Mouse (Mus musculus) myocyte (in vitro differentiated cells): ENCODE data around the gene Acly. TPM values are rescaled to one million over a fixed set of nuclear protein-coding genes. Genes with fewer than 3 reads are reported as not detected.

Source experiments
- H3K27me3 ChIP-seq: one replicate; pipeline ENCODE4 v1.6.1; 2011; ENCODE audit not compliant: control insufficient read depth, insufficient read depth, insufficient read length
- H3K36me3 ChIP-seq: one replicate; pipeline ENCODE4 v1.6.1; 2011; ENCODE audit not compliant: control insufficient read depth, insufficient read depth
- H3K4me2 ChIP-seq: one replicate; pipeline ENCODE4 v1.6.1; 2011; ENCODE audit warnings: low read depth, control low read depth
- H3K4me3 ChIP-seq: one replicate; pipeline ENCODE4 v1.5.1; 2011; ENCODE audit warnings: mild to moderate bottlenecking, control low read depth, moderate library complexity
- H3K79me2 ChIP-seq: one replicate; pipeline ENCODE4 v1.6.1; 2011; ENCODE audit not compliant: control insufficient read depth, insufficient read depth
- H3ac ChIP-seq: one replicate; pipeline ENCODE4 v1.6.1; 2011; ENCODE audit not compliant: control insufficient read depth, insufficient read length
- CEBPB ChIP-seq: IDR thresholded peaks from 2 replicates; pipeline ENCODE4 v1.6.1; 2011; ENCODE audit warnings: mild to moderate bottlenecking, moderate library complexity; ENCODE audit not compliant: poor library complexity, insufficient read depth, severe bottlenecking
- E2F4 ChIP-seq: IDR thresholded peaks from one replicate; pipeline ENCODE4 v1.6.1; 2011; ENCODE audit warnings: mild to moderate bottlenecking, control low read depth, moderate library complexity; ENCODE audit not compliant: insufficient read depth
- MAX ChIP-seq: IDR thresholded peaks from one replicate; pipeline ENCODE4 v1.6.1; 2011; ENCODE audit warnings: low read depth, mild to moderate bottlenecking, control low read depth
- MYOD1 ChIP-seq, 3 experiments: IDR thresholded peaks; one replicate each; pipeline ENCODE4 v1.6.1; 2011; ENCODE audit warnings: control low read depth in 2 of 3, low read depth in 2 of 3, mild to moderate bottlenecking in 2 of 3, moderate library complexity in 1 of 3; ENCODE audit not compliant: insufficient read length in 2 of 3, control insufficient read depth in 1 of 3
- MYOG ChIP-seq, 3 experiments: IDR thresholded peaks; one replicate each; pipeline ENCODE4 v1.6.1; 2011; ENCODE audit warnings: control low read depth in 2 of 3, low read depth in 2 of 3, mild to moderate bottlenecking in 2 of 3; ENCODE audit not compliant: insufficient read length in 2 of 3, control insufficient read depth in 1 of 3, insufficient read depth in 1 of 3
- POLR2A ChIP-seq: IDR thresholded peaks from one replicate; pipeline ENCODE4 v1.6.1; 2011; ENCODE audit warnings: low read depth, mild to moderate bottlenecking, control low read depth, moderate library complexity; ENCODE audit not compliant: insufficient read length
- POLR2AphosphoS2 ChIP-seq: IDR thresholded peaks from one replicate; pipeline ENCODE4 v1.6.1; 2011; ENCODE audit warnings: low read depth, control low read depth; ENCODE audit not compliant: insufficient read length
- REST ChIP-seq: IDR thresholded peaks from one replicate; pipeline ENCODE4 v1.6.1; 2011; ENCODE audit warnings: mild to moderate bottlenecking, control low read depth, moderate library complexity; ENCODE audit not compliant: insufficient read depth, insufficient read length
- SRF ChIP-seq: IDR thresholded peaks from one replicate; pipeline ENCODE4 v1.6.1; 2011; ENCODE audit warnings: low read depth; ENCODE audit not compliant: control insufficient read depth, insufficient read length
- TCF12 ChIP-seq: IDR thresholded peaks from one replicate; pipeline ENCODE4 v1.6.1; 2011; ENCODE audit warnings: mild to moderate bottlenecking, control low read depth; ENCODE audit not compliant: poor library complexity, insufficient read depth, severe bottlenecking
- TCF3 ChIP-seq: IDR thresholded peaks from one replicate; pipeline ENCODE4 v1.6.1; 2011; ENCODE audit warnings: low read depth, control low read depth; ENCODE audit not compliant: insufficient read length
- USF1 ChIP-seq: IDR thresholded peaks from one replicate; pipeline ENCODE4 v1.6.1; 2011; ENCODE audit warnings: low read depth, mild to moderate bottlenecking, control low read depth, moderate library complexity
- polyA plus RNA-seq: library from polyadenylated mRNA; unstranded; fragments of >200 nt; fragmentation: generic; extraction: Trizol; gene quantifications from one replicate; pipeline ENCODE4 v1.2.1, GENCODE M21; 2012; ENCODE audit warnings: missing spikeins

Acly gene
- polyA plus RNA-seq, 1 experiment: 95.5 TPM

GRCm38 (mm10) chr11:100533871-100534270, 6.1 kb upstream of the Acly start:
- no peak overlapping the region for H3K4me3 ChIP-seq
- no peak overlapping the region for H3K4me2 ChIP-seq
- no peaks in the 10 kb centered on the region for H3K79me2 ChIP-seq
- TF ChIP-seq MYOG (IDR thresholded peaks at IDR 0.05; ENCODE audit: control insufficient read depth in 1 of 3, insufficient read depth in 1 of 3, insufficient read length in 2 of 3, low read depth in 2 of 3): no peak
- TF ChIP-seq MYOD1 (IDR thresholded peaks at IDR 0.05; ENCODE audit: control insufficient read depth in 1 of 3, insufficient read length in 2 of 3, low read depth in 2 of 3): no peak
- TF ChIP-seq USF1: no peak
- no peak for TF ChIP-seq MAX
- no peak for TF ChIP-seq TCF12
- no peak for TF ChIP-seq SRF
- TF ChIP-seq CEBPB: no peak
- no peak for TF ChIP-seq E2F4
- no peak for TF ChIP-seq POLR2AphosphoS2
- TF ChIP-seq POLR2A: no peak
- TF ChIP-seq REST: no peak
- TF ChIP-seq TCF3: no peak
- no peaks in the 10 kb centered on the region for H3K27me3 ChIP-seq
- no peak overlapping the region for H3ac ChIP-seq
- no peaks in the 10 kb centered on the region for H3K36me3 ChIP-seq

GRCm38 (mm10) chr11:100528375-100529165, 770 bp upstream of the Acly start:
- H3K36me3 ChIP-seq: peaks cover 8% of the 10 kb centered on the region
- peak overlapping the region; percentile 81 for H3K4me2 ChIP-seq
- TF ChIP-seq CEBPB (no peak), SRF (no peak), USF1 (no peak), TCF3 (no peak), TCF12 (no peak), POLR2A (no peak), MAX (no peak), MYOG (IDR thresholded peaks at IDR 0.05; ENCODE audit: control insufficient read depth in 1 of 3, insufficient read depth in 1 of 3, insufficient read length in 2 of 3, low read depth in 2 of 3) (no peak)
- H3K4me3 ChIP-seq: peak overlapping the region; percentile 98
- no peak overlapping the region for H3ac ChIP-seq
- H3K27me3 ChIP-seq: no peaks in the 10 kb centered on the region
- H3K79me2 ChIP-seq: peaks cover 39% of the 10 kb centered on the region

- TF ChIP-seq REST (no peak), CEBPB (no peak), MYOD1 (IDR thresholded peaks at IDR 0.05; ENCODE audit: control insufficient read depth in 1 of 3, insufficient read length in 2 of 3, low read depth in 2 of 3) (no peak), POLR2A (no peak), E2F4 (no peak), SRF (no peak), POLR2AphosphoS2 (no peak), USF1 (no peak), MYOG (IDR thresholded peaks at IDR 0.05; ENCODE audit: control insufficient read depth in 1 of 3, insufficient read depth in 1 of 3, insufficient read length in 2 of 3, low read depth in 2 of 3) (no peak), MAX (no peak), TCF3 (no peak), TCF12 (no peak)
- peak overlapping the region; percentile 19 for H3ac ChIP-seq
- peaks cover 47% of the 10 kb centered on the region for H3K79me2 ChIP-seq
- peak overlapping the region; percentile 98 for H3K4me2 ChIP-seq
- peaks cover 23% of the 10 kb centered on the region for H3K36me3 ChIP-seq
- peak overlapping the region; percentile 98 for H3K4me3 ChIP-seq
- H3K27me3 ChIP-seq: no peaks in the 10 kb centered on the region
Observed at GRCm38 (mm10) chr11:100527066-100527457, 738 bp downstream of the Acly start.

- TF ChIP-seq TCF3 (no peak), CEBPB (no peak), REST (no peak), E2F4 (no peak), SRF (no peak), USF1 (no peak), MYOG (IDR thresholded peaks at IDR 0.05; ENCODE audit: control insufficient read depth in 1 of 3, insufficient read depth in 1 of 3, insufficient read length in 2 of 3, low read depth in 2 of 3) (no peak), POLR2A (no peak)
- Histone ChIP-seq H3K4me2 (peak overlapping the region; percentile 98), H3K36me3 (peaks cover 30% of the 10 kb centered on the region), H3K79me2 (peaks cover 53% of the 10 kb centered on the region), H3K4me3 (peak overlapping the region; percentile 98), H3K27me3 (no peaks in the 10 kb centered on the region), H3ac (peak overlapping the region; percentile 19)
Observed at GRCm38 (mm10) chr11:100526052-100526816, 1.6 kb downstream of the Acly start.
